Mouse (Mus musculus) right cerebral cortex, postnatal 10 days (tissue): ENCODE results near the gene Ctnnbl1.

Source experiments
- DNase-seq, 2 experiments: peaks; one replicate each; pipeline ENCODE4 v3.0.0; 2021; ENCODE audit warnings: low spot score in 2 of 2

Ctnnbl1 gene

GRCm38 (mm10) chr2:157792840-157793552 is 55.8 kb downstream of the Ctnnbl1 start:
- DNase-seq: no peak

- no peak for DNase-seq
Observed at GRCm38 (mm10) chr2:157793851-157794332, 56.7 kb downstream of the Ctnnbl1 start.

- no peak for DNase-seq
Observed at GRCm38 (mm10) chr2:157795627-157796423, 58.6 kb downstream of the Ctnnbl1 start.

GRCm38 (mm10) chr2:157799533-157799932 is 62.3 kb downstream of the Ctnnbl1 start:
- DNase-seq: no peak

- no peak for DNase-seq
Observed at GRCm38 (mm10) chr2:157800288-157800687, 63.1 kb downstream of the Ctnnbl1 start.

- no peak for DNase-seq
Observed at GRCm38 (mm10) chr2:157800746-157801501, 63.7 kb downstream of the Ctnnbl1 start.

GRCm38 (mm10) chr2:157801505-157802357 is 64.5 kb downstream of the Ctnnbl1 start:
- no peak for DNase-seq

GRCm38 (mm10) chr2:157802666-157803065 is 65.5 kb downstream of the Ctnnbl1 start:
- no peak for DNase-seq

- DNase-seq: no peak
Observed at GRCm38 (mm10) chr2:157804388-157804787, 67.2 kb downstream of the Ctnnbl1 start.

- peak in 1 of 2 experiments; percentile 58 for DNase-seq
Observed at GRCm38 (mm10) chr2:157805091-157805490, 67.9 kb downstream of the Ctnnbl1 start.

GRCm38 (mm10) chr2:157807076-157807475 is 69.9 kb downstream of the Ctnnbl1 start:
- DNase-seq: no peak

GRCm38 (mm10) chr2:157807621-157808367 is 70.6 kb downstream of the Ctnnbl1 start:
- DNase-seq: no peak

- DNase-seq: peak in 1 of 2 experiments; percentile 25
Observed at GRCm38 (mm10) chr2:157808368-157808923, 71.2 kb downstream of the Ctnnbl1 start.

GRCm38 (mm10) chr2:157809341-157809740 is 72.1 kb downstream of the Ctnnbl1 start:
- peak; percentile 10 to 23 for DNase-seq

- no peak for DNase-seq
Observed at GRCm38 (mm10) chr2:157810749-157811148, 73.5 kb downstream of the Ctnnbl1 start.

GRCm38 (mm10) chr2:157813121-157813520 is 75.9 kb downstream of the Ctnnbl1 start:
- peak; percentile 16 to 18 for DNase-seq

GRCm38 (mm10) chr2:157814116-157814964 is 77.1 kb downstream of the Ctnnbl1 start:
- peak; percentile 15 to 23 for DNase-seq

GRCm38 (mm10) chr2:157814965-157815283 is 77.7 kb downstream of the Ctnnbl1 start:
- DNase-seq: peak; percentile 11 to 15

GRCm38 (mm10) chr2:157817672-157818071 is 80.5 kb downstream of the Ctnnbl1 start:
- peak; percentile 16 to 26 for DNase-seq
